Mouse (Mus musculus) lung, adult 2 months (tissue): Measurements from ENCODE around the gene Cbfa2t3. TPM values are rescaled to one million over a fixed set of nuclear protein-coding genes. Genes with fewer than 3 reads are reported as not detected.

Experiments used
- DNase-seq: peaks from one replicate; pipeline ENCODE4 v3.0.0; 2022
- H3K4me1 ChIP-seq: fragments of 200-500 bp; 2 replicates; pipeline ENCODE4 v1.6.1; 2011; ENCODE audit warnings: low read length; ENCODE audit not compliant: control insufficient read depth, insufficient read depth
- H3K4me3 ChIP-seq: fragments of 200-500 bp; replicated peaks from 2 replicates; pipeline ENCODE3; 2011; ENCODE audit warnings: low read depth, mild to moderate bottlenecking, control low read depth, low read length; ENCODE audit errors: extremely low read depth
- CTCF ChIP-seq: fragments of 200-500 bp; IDR thresholded peaks from 2 replicates; pipeline ENCODE4 v1.5.1; 2011; ENCODE audit warnings: mild to moderate bottlenecking, low read length, control low read depth; ENCODE audit not compliant: insufficient read depth
- POLR2A ChIP-seq: fragments of 200-500 bp; IDR thresholded peaks from 2 replicates; pipeline ENCODE4 v1.6.1; 2011; ENCODE audit warnings: low read depth, mild to moderate bottlenecking, control low read depth, low read length, borderline replicate concordance; ENCODE audit errors: extremely low read depth
- WGBS: fragments of 180-500 bp; shearing (Covaris S2); methylation state at CpG from one replicate; pipeline ENCODE4 v1.1.7; 2018; 5-methylcytosine and 5-hydroxymethylcytosine counted together
- polyA plus RNA-seq: library from polyadenylated mRNA; depleted of rRNA; stranded (reverse); fragments of >200 nt; gene quantifications from 2 replicates; pipeline ENCODE4 v1.2.3, GENCODE M21; 2012; rRNA removed

Gene Cbfa2t3
- polyA plus RNA-seq, 1 experiment, result 40.0 TPM

- WGBS, result 62% methylated on average over 7 of the region's 7 CpGs
These were observed 119.7 kb downstream of the Cbfa2t3 start for GRCm38 (mm10) chr8:122579196-122579595.

GRCm38 (mm10) chr8:122577116-122577515 lies 121.8 kb downstream of the Cbfa2t3 start:
- peaks cover 8% of the 10 kb centered on the region for H3K4me1 ChIP-seq
- DNase-seq, result no peak
- WGBS, result 32% methylated on average over 10 of the region's 10 CpGs
- no peak for TF ChIP-seq CTCF
- no peak for TF ChIP-seq POLR2A
- no peak overlapping the region for H3K4me3 ChIP-seq

More at GRCm38 (mm10) chr8:122579196-122579595, 119.7 kb downstream of the Cbfa2t3 start:
- Histone ChIP-seq H3K4me3 (no peak overlapping the region), H3K4me1 (peaks cover 8% of the 10 kb centered on the region)
- DNase-seq, result no peak
- no peak for TF ChIP-seq CTCF
- no peak for TF ChIP-seq POLR2A

DNA sequence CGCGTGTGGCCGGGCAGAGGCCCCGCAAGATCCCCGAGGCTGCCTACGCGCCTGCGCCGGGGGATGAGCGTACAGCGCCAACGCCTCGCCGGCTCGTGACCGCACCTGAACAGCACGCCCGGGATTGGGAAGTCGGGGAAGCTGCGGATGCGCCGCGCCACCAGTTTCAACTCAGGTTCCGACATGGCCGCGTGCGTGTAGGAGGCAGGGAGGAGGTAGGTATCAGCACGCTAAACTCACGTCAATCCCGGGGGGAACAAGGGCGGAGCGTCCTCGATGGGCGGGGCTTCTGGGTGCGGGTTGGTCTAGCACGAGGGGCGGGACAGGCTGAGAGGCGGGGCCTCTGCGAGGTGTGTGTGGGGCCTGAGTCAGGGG lies 122.3 kb downstream of the Cbfa2t3 start, which contains the start of gene Aprt:
TSS of gene Aprt (minus strand) at position 262 of the 375 bp plus-strand sequence.
- peak; percentile 83; the same call in 1 of the 2 replicates for TF ChIP-seq POLR2A
- TF ChIP-seq CTCF, result no peak
- peaks cover 8% of the 10 kb centered on the region for H3K4me1 ChIP-seq
- DNase-seq, result peak; percentile 97
- under 1% methylated on average over 39 of the region's 39 CpGs for WGBS
- H3K4me3 ChIP-seq, result peak within 1 kb of the TSS; percentile 77

- no peak for DNase-seq
- peak overlapping the region; percentile 77 for H3K4me3 ChIP-seq
- 17% methylated on average over 21 of the region's 21 CpGs for WGBS
- no peak for TF ChIP-seq CTCF
- TF ChIP-seq POLR2A, result no peak
- H3K4me1 ChIP-seq, result peaks cover 8% of the 10 kb centered on the region
These were observed 122.9 kb downstream of the Cbfa2t3 start for GRCm38 (mm10) chr8:122575735-122576647.

DNA sequence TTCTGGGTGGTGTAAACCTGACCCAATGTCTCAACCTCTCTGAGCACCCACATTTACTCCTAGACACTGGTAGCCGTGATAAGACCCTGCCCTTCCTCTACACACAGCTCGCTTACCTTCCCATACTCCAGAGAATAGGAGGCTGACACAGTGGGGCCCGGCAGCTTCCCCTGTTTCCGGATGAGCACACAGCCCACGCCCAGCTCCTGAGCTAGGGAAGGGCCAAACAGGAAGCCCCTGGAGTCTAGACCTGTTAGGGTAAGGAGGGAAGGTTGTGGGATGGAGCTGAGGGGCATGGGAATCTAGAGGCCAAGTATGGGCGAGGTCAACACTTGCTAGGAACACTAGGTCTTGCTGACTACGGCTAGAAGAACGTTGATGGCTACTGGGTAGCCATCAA lies 123.6 kb downstream of the Cbfa2t3 start:
- Histone ChIP-seq H3K4me1 (peaks cover 8% of the 10 kb centered on the region), H3K4me3 (no peak overlapping the region)
- DNase-seq, result no peak
- TF ChIP-seq CTCF (no peak), POLR2A (no peak)
- 45% methylated on average over 8 of the region's 8 CpGs for WGBS

Other genes starting within 250 kb of the Cbfa2t3 start
- gene Snai3, start 238.4 kb downstream of the Cbfa2t3 start, polyA plus RNA-seq, result 1.4 and 1.5 TPM in 2 replicates
- gene Rnf166, start 223.0 kb downstream of the Cbfa2t3 start, polyA plus RNA-seq, result 83.8 and 93.2 TPM in 2 replicates
- 28.6 and 30.6 TPM in 2 replicates for gene Ctu2, start 223.0 kb downstream of the Cbfa2t3 start, polyA plus RNA-seq
- gene Piezo1, start 147.8 kb downstream of the Cbfa2t3 start, polyA plus RNA-seq, result 192 and 213 TPM in 2 replicates
- gene Cdt1, start 131.1 kb downstream of the Cbfa2t3 start, polyA plus RNA-seq, result 11.7 and 12.2 TPM in 2 replicates
- gene Aprt, start 122.2 kb downstream of the Cbfa2t3 start, polyA plus RNA-seq, result 108 and 109 TPM in 2 replicates
- 13.8 and 14.9 TPM in 2 replicates for gene Galns, start 87.6 kb downstream of the Cbfa2t3 start, polyA plus RNA-seq
- gene Trappc2l, start 87.5 kb downstream of the Cbfa2t3 start, polyA plus RNA-seq, result 122 and 162 TPM in 2 replicates
- not detected in 2 replicates for gene Pabpn1l, start 76.4 kb downstream of the Cbfa2t3 start, polyA plus RNA-seq
- gene Acsf3, start 76.4 kb upstream of the Cbfa2t3 start, polyA plus RNA-seq, result 16.3 and 17.7 TPM in 2 replicates
- gene Cdh15, start 148.9 kb upstream of the Cbfa2t3 start, polyA plus RNA-seq, result 0.03 and 0.37 TPM in 2 replicates